Mouse (Mus musculus) ES-Bruce4 (cell line): ENCODE measurements around the gene Medag. TPM values are rescaled to one million over a fixed set of nuclear protein-coding genes. Genes with fewer than 3 reads are reported as not detected.

Source experiments
- H3K27ac ChIP-seq: 2 replicates; pipeline ENCODE4 v1.5.1; 2012; ENCODE audit warnings: low read length, inconsistent platforms; ENCODE audit not compliant: insufficient read depth
- H3K27me3 ChIP-seq: 2 replicates; pipeline ENCODE4 v1.6.1; 2012; ENCODE audit warnings: mild to moderate bottlenecking, low read length, inconsistent platforms; ENCODE audit not compliant: control insufficient read depth, poor library complexity, insufficient read depth, severe bottlenecking
- H3K36me3 ChIP-seq: 2 replicates; pipeline ENCODE4 v1.6.1; 2012; ENCODE audit warnings: inconsistent platforms, mild to moderate bottlenecking, low read length, moderate library complexity; ENCODE audit not compliant: control insufficient read depth, poor library complexity, insufficient read depth, severe bottlenecking
- H3K4me1 ChIP-seq: one replicate; pipeline ENCODE4 v1.8.1; 2011; ENCODE audit warnings: low read length; ENCODE audit not compliant: control insufficient read depth, insufficient read depth
- H3K4me3 ChIP-seq: 2 replicates; pipeline ENCODE4 v1.5.1; 2011; ENCODE audit warnings: low read depth, mild to moderate bottlenecking, low read length
- H3K9ac ChIP-seq: 2 replicates; pipeline ENCODE4 v1.6.1; 2012; ENCODE audit warnings: low read depth, mild to moderate bottlenecking, inconsistent platforms; ENCODE audit not compliant: poor library complexity, severe bottlenecking
- H3K9me3 ChIP-seq: replicated peaks from 2 replicates; pipeline ENCODE4 v1.6.1; 2012; ENCODE audit warnings: mild to moderate bottlenecking, low read length, inconsistent platforms; ENCODE audit not compliant: control insufficient read depth, poor library complexity, insufficient read depth, severe bottlenecking
- CTCF ChIP-seq: IDR thresholded peaks from one replicate; pipeline ENCODE4 v1.8.1; 2011; ENCODE audit warnings: low read depth, low read length
- EP300 ChIP-seq: IDR thresholded peaks from 2 replicates; pipeline ENCODE4 v1.6.1; 2011; ENCODE audit warnings: low read depth, low read length; ENCODE audit not compliant: insufficient read depth
- POLR2A ChIP-seq: IDR thresholded peaks from one replicate; pipeline ENCODE4 v1.8.1; 2011; ENCODE audit warnings: low read length; ENCODE audit not compliant: insufficient read depth
- polyA plus RNA-seq: library from polyadenylated mRNA; stranded (reverse); fragments of >200 nt; gene quantifications from 2 replicates; pipeline ENCODE4 v1.2.4, GENCODE M21; 2011; ENCODE audit warnings: low read depth; ENCODE audit not compliant: missing spikeins, insufficient read depth, insufficient read length

Medag gene
- polyA plus RNA-seq, 1 experiment = 0.30 TPM

DNA sequence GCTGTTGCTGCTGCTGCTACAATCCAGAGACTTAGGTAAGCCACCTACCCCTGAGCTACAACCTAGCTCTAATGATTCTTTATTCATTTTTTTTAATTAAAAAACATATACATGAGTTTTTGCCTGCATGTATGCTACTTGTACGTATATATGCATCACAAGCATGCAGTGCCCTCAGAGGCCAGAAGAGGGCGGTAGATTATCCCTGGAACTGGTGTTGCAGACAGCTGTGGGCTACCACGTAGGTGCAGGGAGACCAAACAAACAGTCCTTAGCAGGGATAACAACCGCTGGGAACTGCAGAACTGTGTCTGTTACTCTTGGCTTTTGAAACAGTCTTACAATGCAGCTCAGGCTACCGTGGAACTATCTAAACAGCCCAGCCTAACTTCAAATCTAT, 36.2 kb downstream of the Medag start:
- Histone ChIP-seq H3K9me3 (peaks cover 4% of the 10 kb centered on the region; the same call in 1 of the 2 replicates), H3K9ac (no peak overlapping the region)

DNA sequence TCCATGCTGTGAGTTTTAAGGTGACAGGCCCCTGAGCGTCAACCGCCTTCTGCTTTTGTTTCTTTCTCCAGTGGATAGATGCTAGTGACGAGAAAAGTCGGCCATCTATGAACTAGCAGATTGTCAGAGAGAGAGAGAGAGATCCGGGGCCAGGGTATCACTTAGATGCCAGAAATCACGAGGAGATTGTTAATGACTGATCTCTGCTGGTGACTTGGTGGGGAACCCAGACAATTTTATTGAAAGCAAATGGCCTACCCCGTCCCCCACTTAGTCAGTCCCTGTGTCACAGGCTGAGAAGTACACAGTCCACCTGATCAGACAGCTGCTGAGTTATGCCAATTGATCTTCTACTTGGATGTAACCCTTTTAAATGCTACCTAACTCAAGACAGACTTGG, 37.9 kb downstream of the Medag start:
- no peak for TF ChIP-seq CTCF
- TF ChIP-seq POLR2A = no peak
- no peak for TF ChIP-seq EP300
- Histone ChIP-seq H3K27me3 (no peaks in the 10 kb centered on the region), H3K9ac (no peak overlapping the region), H3K36me3 (no peaks in the 10 kb centered on the region), H3K27ac (no peak overlapping the region), H3K9me3 (peaks cover 4% of the 10 kb centered on the region; the same call in 1 of the 2 replicates), H3K4me1 (no peaks in the 10 kb centered on the region), H3K4me3 (no peak overlapping the region)

More for the DNA sequence above, 36.2 kb downstream of the Medag start:
- Histone ChIP-seq H3K27me3 (no peaks in the 10 kb centered on the region), H3K4me3 (no peak overlapping the region), H3K36me3 (no peaks in the 10 kb centered on the region), H3K27ac (no peak overlapping the region), H3K4me1 (no peaks in the 10 kb centered on the region)
- TF ChIP-seq EP300 (no peak), POLR2A (no peak), CTCF (peak; percentile 42)

DNA sequence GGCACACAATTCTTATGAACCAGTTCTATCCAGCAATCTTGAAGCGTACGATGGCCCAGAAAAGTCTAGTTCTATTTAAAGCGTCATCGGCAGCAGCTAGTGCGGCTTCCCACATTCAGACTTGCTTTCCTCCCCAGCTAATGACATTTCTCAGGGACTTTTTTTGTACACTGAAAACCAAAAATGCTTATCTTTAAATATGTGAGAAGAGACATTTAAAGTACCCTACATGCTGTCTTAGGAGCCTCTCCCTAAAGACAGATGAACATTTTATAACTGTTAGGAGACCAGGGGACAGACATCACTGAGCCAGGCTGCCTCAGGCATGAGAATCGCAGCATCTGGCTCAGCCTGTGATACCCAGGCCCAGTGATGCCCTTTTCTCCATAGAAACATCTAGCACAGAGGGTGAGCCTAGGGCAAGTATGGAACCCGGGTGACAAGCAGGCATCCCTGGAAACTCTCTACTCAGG, 39.7 kb downstream of the Medag start:
- H3K27me3 ChIP-seq = no peaks in the 10 kb centered on the region
- H3K36me3 ChIP-seq = no peaks in the 10 kb centered on the region
- H3K4me3 ChIP-seq = no peak overlapping the region
- peaks cover 4% of the 10 kb centered on the region; the same call in 1 of the 2 replicates for H3K9me3 ChIP-seq
- no peaks in the 10 kb centered on the region for H3K4me1 ChIP-seq
- no peak overlapping the region for H3K27ac ChIP-seq
- no peak overlapping the region for H3K9ac ChIP-seq
- TF ChIP-seq EP300 (no peak), CTCF (no peak), POLR2A (no peak)

DNA sequence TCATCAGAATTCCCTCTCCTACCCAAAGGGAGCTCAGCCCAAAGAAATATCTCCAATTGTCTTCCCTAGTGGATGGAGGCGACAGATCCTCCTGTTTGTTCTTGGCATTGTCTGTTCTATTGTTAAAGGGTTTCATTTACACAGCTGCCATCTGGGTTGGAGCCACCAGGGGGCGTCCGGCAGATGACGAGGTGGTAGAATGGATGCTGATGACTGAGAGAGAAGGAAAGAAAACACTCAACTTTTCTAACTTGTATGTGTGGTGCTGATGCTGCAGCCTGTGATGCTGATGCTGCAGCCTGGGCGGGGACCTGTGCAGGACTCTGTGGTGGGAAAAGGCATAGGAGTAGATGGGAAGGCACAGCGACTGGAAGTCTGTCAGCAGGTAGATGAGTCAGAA, 42.7 kb downstream of the Medag start:
- Histone ChIP-seq H3K9me3 (no peaks in the 10 kb centered on the region), H3K27me3 (no peaks in the 10 kb centered on the region), H3K36me3 (no peaks in the 10 kb centered on the region), H3K27ac (no peak overlapping the region), H3K4me3 (no peak overlapping the region), H3K4me1 (no peaks in the 10 kb centered on the region), H3K9ac (no peak overlapping the region)
- TF ChIP-seq CTCF (peak; percentile 87), EP300 (no peak)

DNA sequence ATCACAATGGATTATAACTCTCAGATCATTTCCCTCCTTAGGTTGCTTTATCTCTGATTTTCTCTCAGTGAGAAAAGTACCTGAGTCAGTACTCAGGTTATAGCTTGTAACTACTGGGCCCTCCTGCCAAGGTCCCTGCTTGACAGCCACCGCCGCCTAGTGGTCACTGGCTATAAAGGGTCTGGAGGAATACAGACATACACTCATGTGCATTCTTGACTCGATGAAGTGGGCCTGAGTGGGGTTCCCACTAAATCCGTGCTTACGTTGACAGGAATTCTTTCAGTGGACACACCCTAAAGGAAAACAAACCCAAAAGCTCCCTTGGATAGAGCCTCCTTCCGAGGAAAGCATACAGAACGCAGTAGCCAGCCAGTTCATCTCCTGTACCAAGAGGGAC, 45.0 kb downstream of the Medag start:
- Histone ChIP-seq H3K27ac (no peak overlapping the region), H3K27me3 (no peaks in the 10 kb centered on the region), H3K4me1 (no peaks in the 10 kb centered on the region), H3K9ac (no peak overlapping the region), H3K4me3 (no peak overlapping the region), H3K36me3 (no peaks in the 10 kb centered on the region), H3K9me3 (no peaks in the 10 kb centered on the region)
- no peak for TF ChIP-seq EP300
- TF ChIP-seq CTCF = peak; percentile 58

DNA sequence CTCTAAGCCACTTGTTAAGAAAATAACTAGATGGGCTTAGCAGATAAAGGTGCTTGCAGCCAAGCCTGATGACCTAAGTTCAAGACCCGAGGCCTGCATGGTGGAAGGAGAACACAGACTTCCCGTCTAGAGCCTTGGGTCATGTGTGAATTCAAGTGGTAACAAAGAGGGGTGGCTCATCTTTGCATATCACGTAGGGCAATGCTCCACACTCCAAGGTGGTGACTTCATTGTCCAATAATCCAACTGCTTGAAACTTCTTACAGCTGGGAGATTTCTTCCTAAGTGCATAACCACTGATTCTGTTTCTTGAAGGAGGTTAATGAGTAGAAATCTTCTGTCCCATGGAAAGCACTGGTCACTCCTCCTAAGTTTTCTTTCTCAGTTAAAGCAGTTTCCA, 50.5 kb downstream of the Medag start:
- H3K9ac ChIP-seq = no peak overlapping the region
- no peaks in the 10 kb centered on the region for H3K9me3 ChIP-seq
- no peak overlapping the region for H3K4me3 ChIP-seq
- no peaks in the 10 kb centered on the region for H3K27me3 ChIP-seq
- no peak overlapping the region for H3K27ac ChIP-seq
- H3K4me1 ChIP-seq = no peaks in the 10 kb centered on the region
- H3K36me3 ChIP-seq = no peaks in the 10 kb centered on the region
- no peak for TF ChIP-seq EP300
- no peak for TF ChIP-seq CTCF
- no peak for TF ChIP-seq POLR2A
